Mouse (Mus musculus) lung, embryonic 15.5 days (tissue): ENCODE measurements at regions not wholly inside any gene's neighbourhood (a gene's known extent, or its start where the extent isn't known, plus 50 kb on each side); places are given as distances from the start of the nearest gene placed in this dataset.

Experiments
- ATAC-seq: fragments of 200-750 bp; cut with Nextera tagmentation; 2 replicates; pipeline ENCODE4 v1.8.0; 2017; ENCODE audit warnings: moderate number of reproducible peaks, borderline replicate concordance; ENCODE audit not compliant: low FRiP score, low TSS enrichment; ENCODE audit errors: extremely low read depth
- H3K27ac ChIP-seq: fragments of 300-500 bp; sonication (generic); 2 replicates; pipeline ENCODE4 v1.5.1; 2015; ENCODE audit warnings: moderate library complexity, mild to moderate bottlenecking, inconsistent platforms
- H3K27me3 ChIP-seq: fragments of 300-500 bp; sonication (generic); 2 replicates; pipeline ENCODE4 v1.6.1; 2015; ENCODE audit warnings: inconsistent platforms
- H3K36me3 ChIP-seq: fragments of 300-500 bp; sonication (generic); 2 replicates; pipeline ENCODE4 v1.6.1; 2015; ENCODE audit warnings: inconsistent platforms
- H3K4me1 ChIP-seq: fragments of 300-500 bp; sonication (generic); 2 replicates; pipeline ENCODE4 v1.6.1; 2015; ENCODE audit warnings: inconsistent platforms
- H3K4me2 ChIP-seq: fragments of 300-500 bp; sonication (generic); 2 replicates; pipeline ENCODE4 v1.6.1; 2015; ENCODE audit warnings: inconsistent platforms, mild to moderate bottlenecking, moderate library complexity
- H3K4me3 ChIP-seq: fragments of 300-500 bp; sonication (generic); 2 replicates; pipeline ENCODE4 v1.5.1; 2015; ENCODE audit warnings: mild to moderate bottlenecking, inconsistent platforms
- H3K9ac ChIP-seq: fragments of 300-500 bp; sonication (generic); 2 replicates; pipeline ENCODE4 v1.6.1; 2015; ENCODE audit warnings: inconsistent platforms
- H3K9me3 ChIP-seq: fragments of 300-500 bp; sonication (generic); 2 replicates; pipeline ENCODE4 v1.6.1; 2016; ENCODE audit warnings: inconsistent platforms
- WGBS: fragments of 180-500 bp; shearing (Covaris S2); methylation state at CpG from one replicate; pipeline ENCODE4 v1.1.7; 2015; 5-methylcytosine and 5-hydroxymethylcytosine counted together

DNA sequence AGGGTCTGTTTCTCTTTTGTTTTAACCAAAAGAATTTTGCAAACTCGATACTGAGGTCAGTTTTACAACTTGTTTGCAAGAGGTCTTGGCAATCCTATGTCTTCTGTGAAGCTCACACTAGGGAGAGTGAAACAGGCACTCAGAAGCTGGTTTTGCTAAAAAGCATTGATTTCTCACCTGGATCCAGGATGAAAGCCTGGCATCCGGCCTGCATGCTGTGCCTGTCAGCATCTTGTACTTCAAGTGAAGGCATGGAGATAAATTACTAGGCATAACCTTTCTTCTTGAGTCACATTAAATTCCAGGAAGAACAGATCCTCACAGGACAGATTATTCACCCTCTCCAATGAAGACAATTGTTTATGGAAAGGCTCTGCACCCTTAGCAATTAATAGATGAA, 477.5 kb downstream of the Btbd3 start:
- no peaks in the 10 kb centered on the region for H3K27me3 ChIP-seq
- no peak overlapping the region for H3K27ac ChIP-seq
- H3K36me3 ChIP-seq = no peaks in the 10 kb centered on the region
- no peak overlapping the region for H3K4me3 ChIP-seq
- H3K4me2 ChIP-seq = no peak overlapping the region
- no peak for ATAC-seq
- no peaks in the 10 kb centered on the region for H3K9me3 ChIP-seq
- WGBS = 48% methylated on average over 2 of the region's 2 CpGs
- H3K4me1 ChIP-seq = no peaks in the 10 kb centered on the region
- no peak overlapping the region for H3K9ac ChIP-seq

DNA sequence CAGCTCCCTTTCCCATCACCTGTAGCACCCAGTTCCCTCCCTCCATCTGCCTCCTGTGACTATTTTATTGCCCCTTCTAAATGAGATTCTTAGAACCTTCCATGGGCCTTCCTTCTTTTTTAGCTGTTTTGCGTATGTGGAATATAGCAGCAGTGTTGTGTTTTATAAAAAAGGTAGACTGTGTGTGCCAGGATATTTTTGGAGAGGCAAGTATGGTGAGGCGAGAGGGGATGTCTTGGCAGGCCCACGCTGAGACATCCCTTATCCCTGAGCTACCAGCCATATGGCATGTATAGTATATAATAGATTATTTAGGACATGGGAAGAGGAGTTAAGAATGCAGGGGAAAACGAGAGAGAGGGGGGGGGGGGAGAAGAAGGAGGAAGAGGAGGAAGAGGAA, 488.4 kb downstream of the Btbd3 start:
- ATAC-seq = no peak
- Histone ChIP-seq H3K4me2 (no peak overlapping the region), H3K36me3 (no peaks in the 10 kb centered on the region), H3K9ac (no peak overlapping the region), H3K9me3 (no peaks in the 10 kb centered on the region), H3K27me3 (no peaks in the 10 kb centered on the region), H3K4me3 (no peak overlapping the region), H3K27ac (no peak overlapping the region), H3K4me1 (no peaks in the 10 kb centered on the region)
- 76% methylated on average over 4 of the region's 4 CpGs for WGBS

DNA sequence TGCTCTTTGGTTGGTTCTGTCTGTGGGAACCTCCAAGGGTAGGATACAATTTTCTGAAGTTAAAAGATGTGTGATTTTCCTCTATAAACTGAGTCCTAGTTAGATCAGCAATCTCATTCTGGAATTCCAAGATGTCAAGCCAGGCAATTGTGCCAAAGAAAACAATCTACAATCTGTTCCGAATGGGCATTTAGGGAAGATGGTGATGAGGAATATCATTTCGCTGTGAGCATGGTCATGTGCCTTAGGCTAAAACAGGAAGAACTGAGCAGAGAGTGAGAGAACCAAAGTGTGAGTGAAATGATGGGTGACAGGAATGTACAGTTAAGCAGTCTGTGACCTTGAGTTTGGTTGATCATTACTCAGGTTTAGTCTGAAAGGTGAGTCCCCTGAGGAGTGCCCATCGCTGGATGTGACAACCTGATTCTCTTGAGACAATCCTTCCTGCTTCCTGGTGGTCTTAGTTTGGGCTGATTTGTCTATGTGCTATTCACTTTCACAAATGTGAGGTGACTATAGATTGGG, 504.1 kb downstream of the Btbd3 start:
- 82% methylated on average over 3 of the region's 3 CpGs for WGBS
- H3K4me2 ChIP-seq = no peak overlapping the region
- no peak for ATAC-seq
- no peak overlapping the region for H3K9ac ChIP-seq
- H3K4me3 ChIP-seq = no peak overlapping the region
- no peaks in the 10 kb centered on the region for H3K36me3 ChIP-seq
- no peak overlapping the region for H3K27ac ChIP-seq
- H3K27me3 ChIP-seq = no peaks in the 10 kb centered on the region
- H3K4me1 ChIP-seq = no peaks in the 10 kb centered on the region
- no peaks in the 10 kb centered on the region for H3K9me3 ChIP-seq

DNA sequence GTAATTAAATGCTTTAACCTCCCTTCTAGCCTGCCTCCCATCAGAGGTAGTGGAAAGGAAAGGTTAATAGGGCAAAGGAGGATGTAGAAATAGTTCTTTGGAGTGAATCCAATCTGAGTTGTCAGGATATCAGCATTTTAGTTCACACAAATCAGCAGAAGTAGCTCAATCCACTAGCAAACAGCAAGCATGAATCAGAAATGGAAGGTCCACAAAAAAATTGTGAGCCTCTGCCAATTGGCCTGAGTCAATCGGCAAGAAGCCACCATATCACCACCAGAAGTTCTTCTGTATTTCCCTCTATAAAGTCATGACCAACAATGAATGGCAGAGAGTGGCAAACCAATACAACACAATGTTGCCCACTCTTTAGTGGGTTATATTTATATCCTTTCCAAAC, 505.0 kb downstream of the Btbd3 start:
- Histone ChIP-seq H3K27me3 (no peaks in the 10 kb centered on the region), H3K27ac (no peak overlapping the region), H3K9me3 (no peaks in the 10 kb centered on the region), H3K4me1 (no peaks in the 10 kb centered on the region), H3K9ac (no peak overlapping the region), H3K4me2 (no peak overlapping the region), H3K4me3 (no peak overlapping the region), H3K36me3 (no peaks in the 10 kb centered on the region)
- no peak for ATAC-seq
- 88% methylated on average over 1 of the region's 1 CpGs for WGBS

DNA sequence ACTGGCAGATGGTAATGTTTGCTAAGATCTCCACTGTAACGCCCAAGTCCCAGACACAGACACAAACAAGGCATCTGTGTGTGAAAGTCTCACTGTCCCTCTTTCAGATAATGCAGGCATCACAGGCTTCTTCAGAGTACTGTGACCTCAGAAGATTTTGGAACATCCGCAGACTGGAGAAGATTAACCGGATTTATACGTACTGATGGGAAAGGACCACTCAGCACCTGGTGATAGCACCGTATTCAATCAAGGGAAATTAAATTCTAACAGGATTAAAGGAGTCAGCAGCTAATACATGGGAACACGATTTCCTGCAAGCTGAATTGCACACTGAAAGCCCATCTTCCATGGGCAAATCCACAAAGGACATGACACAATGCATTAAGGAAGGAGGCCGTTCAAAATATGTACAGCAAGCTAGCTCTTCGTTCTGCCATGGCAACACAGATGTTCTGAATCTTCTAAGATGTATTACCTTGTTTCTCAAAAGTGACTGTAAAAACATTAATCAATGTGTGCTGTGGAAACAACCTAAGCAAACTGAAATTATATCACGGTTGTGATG, 510.0 kb downstream of the Btbd3 start:
- no peak overlapping the region for H3K4me2 ChIP-seq
- no peaks in the 10 kb centered on the region for H3K9me3 ChIP-seq
- H3K27ac ChIP-seq = no peak overlapping the region
- WGBS = 73% methylated on average over 9 of the region's 9 CpGs
- H3K4me3 ChIP-seq = no peak overlapping the region
- no peaks in the 10 kb centered on the region for H3K4me1 ChIP-seq
- no peaks in the 10 kb centered on the region for H3K36me3 ChIP-seq
- no peak for ATAC-seq
- no peaks in the 10 kb centered on the region for H3K27me3 ChIP-seq
- no peak overlapping the region for H3K9ac ChIP-seq

DNA sequence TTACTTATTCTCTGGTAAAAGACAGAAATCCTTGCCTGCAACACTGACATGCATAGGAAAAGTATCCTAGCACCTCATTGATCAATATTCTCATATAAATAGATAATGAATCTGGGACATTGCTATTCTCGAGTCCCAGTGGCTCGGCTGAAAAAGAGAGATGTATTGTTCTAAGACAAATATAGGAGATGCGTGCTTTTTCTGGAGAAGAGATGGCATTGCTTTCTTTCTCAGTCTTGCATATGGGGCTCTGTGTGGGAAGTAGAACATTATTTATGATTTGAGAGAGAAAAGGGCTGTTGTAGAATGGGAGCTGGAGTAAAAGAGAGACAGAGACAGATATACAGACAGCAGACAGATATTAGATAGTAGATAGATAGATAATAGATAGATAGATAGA, 527.4 kb downstream of the Btbd3 start:
- Histone ChIP-seq H3K36me3 (no peaks in the 10 kb centered on the region), H3K27ac (no peak overlapping the region), H3K9ac (no peak overlapping the region), H3K9me3 (no peaks in the 10 kb centered on the region), H3K27me3 (no peaks in the 10 kb centered on the region), H3K4me2 (no peak overlapping the region), H3K4me1 (no peaks in the 10 kb centered on the region), H3K4me3 (no peak overlapping the region)
- ATAC-seq = no peak
- WGBS = 59% methylated on average over 3 of the region's 3 CpGs

DNA sequence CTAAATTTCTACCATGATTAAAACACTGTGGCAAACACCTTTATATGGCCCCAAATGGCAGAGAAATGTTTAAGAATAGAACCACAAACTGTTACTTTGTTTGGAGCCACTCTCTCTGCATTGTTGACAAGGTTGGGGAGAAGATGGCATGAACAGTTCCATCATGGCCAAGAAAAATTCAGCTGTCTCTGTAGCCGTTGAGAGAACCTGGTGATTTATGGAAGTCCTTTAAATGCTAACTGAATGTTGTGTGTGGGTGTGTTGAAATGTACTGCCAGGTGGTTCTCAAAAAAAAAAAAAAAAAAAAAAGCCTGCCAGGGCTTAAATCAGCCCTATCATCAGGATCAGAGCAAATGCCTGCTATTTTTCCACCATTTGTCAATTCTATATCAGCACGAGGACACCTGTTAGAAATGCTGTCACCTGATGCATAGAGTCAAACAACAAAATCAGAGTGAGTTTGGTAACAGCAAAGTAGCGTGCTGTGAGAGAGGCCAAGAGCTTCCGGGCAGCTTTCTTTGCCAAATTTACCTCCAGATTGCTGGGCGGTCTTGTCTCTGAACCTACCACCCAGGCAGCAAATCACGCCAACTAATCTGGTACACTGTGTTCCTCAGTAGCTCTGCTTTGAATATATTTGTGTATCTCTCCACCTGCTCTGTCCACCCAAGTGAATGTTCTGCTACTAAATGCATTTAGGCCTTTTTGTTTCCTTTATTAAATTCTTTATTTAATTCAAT, 536.5 kb downstream of the Btbd3 start:
- no peak for ATAC-seq
- H3K9me3 ChIP-seq = no peaks in the 10 kb centered on the region
- no peak overlapping the region for H3K4me3 ChIP-seq
- no peak overlapping the region for H3K9ac ChIP-seq
- H3K4me1 ChIP-seq = no peaks in the 10 kb centered on the region
- H3K27me3 ChIP-seq = no peaks in the 10 kb centered on the region
- no peaks in the 10 kb centered on the region for H3K36me3 ChIP-seq
- H3K27ac ChIP-seq = no peak overlapping the region
- no peak overlapping the region for H3K4me2 ChIP-seq
- 74% methylated on average over 6 of the region's 6 CpGs for WGBS

DNA sequence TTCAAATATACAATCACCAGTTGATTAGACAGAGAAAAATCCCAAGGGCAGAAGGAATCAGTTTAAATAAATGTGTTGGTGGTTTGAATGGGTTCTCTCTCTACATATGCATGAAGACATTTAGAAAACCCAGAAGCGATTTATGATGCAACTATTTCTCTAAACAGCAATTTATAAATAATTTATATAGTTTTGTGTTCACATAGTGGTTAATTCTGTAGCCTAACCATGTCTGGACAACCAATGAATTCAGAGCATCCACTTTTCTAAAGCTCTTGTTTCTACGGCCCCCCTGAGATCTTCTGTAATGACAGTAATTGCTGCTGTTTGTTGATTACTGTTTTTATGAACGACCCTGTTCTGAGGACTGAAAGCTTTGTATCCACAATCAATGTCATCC, 549.8 kb downstream of the Btbd3 start:
- 77% methylated on average over 3 of the region's 3 CpGs for WGBS
- H3K36me3 ChIP-seq = no peaks in the 10 kb centered on the region
- no peaks in the 10 kb centered on the region for H3K27me3 ChIP-seq
- ATAC-seq = no peak
- H3K4me2 ChIP-seq = no peak overlapping the region
- no peak overlapping the region for H3K4me3 ChIP-seq
- no peak overlapping the region for H3K27ac ChIP-seq
- no peaks in the 10 kb centered on the region for H3K9me3 ChIP-seq
- no peak overlapping the region for H3K9ac ChIP-seq
- H3K4me1 ChIP-seq = no peaks in the 10 kb centered on the region

DNA sequence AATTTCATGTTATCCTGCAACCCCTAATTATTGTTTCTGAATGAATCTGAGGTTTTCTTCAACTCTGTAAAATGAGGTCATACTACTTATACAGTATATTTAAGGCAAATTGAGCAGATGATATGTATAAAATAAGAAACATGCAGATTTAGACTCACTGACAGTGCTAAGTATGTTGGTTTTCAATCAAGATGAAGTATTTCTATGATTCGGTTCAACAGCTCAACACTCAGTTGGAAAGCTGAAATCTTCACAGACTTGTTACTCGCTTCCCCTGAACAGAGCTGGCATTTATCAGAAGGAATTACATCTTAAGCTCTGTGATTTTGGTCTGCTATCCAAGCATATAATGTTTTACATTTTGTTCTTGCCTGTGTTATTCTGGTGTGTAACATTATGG, 553.4 kb downstream of the Btbd3 start:
- ATAC-seq = no peak
- H3K27ac ChIP-seq = no peak overlapping the region

DNA sequence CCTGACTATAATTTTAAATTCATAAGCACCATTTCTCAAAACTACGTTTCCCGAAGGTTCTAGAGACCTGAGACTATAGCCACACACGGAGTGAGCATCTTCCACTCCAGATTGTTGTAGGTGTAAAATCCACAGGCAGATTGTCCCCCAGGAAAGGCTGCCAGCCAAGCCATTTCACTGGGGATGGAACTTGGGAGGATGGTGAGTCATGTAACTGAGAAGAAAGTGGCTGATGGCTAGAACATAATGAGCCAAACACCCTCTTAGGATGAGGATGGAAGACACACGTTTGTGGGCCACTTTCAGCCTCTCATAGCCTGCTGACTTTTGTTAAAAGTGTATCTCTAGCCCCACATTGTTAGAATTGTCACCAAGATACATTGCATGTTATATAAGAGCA, 564.1 kb downstream of the Btbd3 start:
- no peaks in the 10 kb centered on the region for H3K36me3 ChIP-seq
- no peaks in the 10 kb centered on the region for H3K4me1 ChIP-seq
- no peak overlapping the region for H3K9ac ChIP-seq
- WGBS = 81% methylated on average over 4 of the region's 4 CpGs
- no peak for ATAC-seq
- no peak overlapping the region for H3K27ac ChIP-seq
- no peaks in the 10 kb centered on the region for H3K27me3 ChIP-seq
- H3K4me2 ChIP-seq = no peak overlapping the region
- no peak overlapping the region for H3K4me3 ChIP-seq
- no peaks in the 10 kb centered on the region for H3K9me3 ChIP-seq

More for the DNA sequence above, 553.4 kb downstream of the Btbd3 start:
- Histone ChIP-seq H3K36me3 (no peaks in the 10 kb centered on the region), H3K4me2 (no peak overlapping the region), H3K4me3 (no peak overlapping the region), H3K27me3 (no peaks in the 10 kb centered on the region), H3K4me1 (no peaks in the 10 kb centered on the region), H3K9me3 (no peaks in the 10 kb centered on the region), H3K9ac (no peak overlapping the region)
- 85% methylated on average over 2 of the region's 2 CpGs for WGBS

DNA sequence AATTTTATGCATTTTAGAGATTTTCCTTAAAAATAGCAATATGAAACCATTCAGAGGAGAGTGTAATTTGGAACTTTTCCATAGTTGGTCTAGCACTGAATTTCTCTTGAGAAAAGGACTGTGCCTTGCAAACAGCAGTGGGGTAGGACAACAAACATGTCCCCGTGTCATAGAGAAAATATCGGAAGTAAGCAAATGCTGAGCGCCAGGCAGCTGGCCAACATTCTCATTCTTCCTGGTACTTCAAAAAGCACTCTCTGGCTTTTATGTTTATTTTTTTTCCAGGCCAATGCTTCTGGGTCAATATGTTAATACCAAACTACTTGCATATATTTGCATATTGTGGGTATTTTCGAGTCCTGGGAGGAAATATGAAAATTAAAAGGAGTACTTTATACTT, 568.5 kb downstream of the Btbd3 start:
- H3K27me3 ChIP-seq = no peaks in the 10 kb centered on the region
- no peak overlapping the region for H3K27ac ChIP-seq
- H3K4me1 ChIP-seq = no peaks in the 10 kb centered on the region
- no peak overlapping the region for H3K4me3 ChIP-seq
- H3K36me3 ChIP-seq = no peaks in the 10 kb centered on the region
- H3K9ac ChIP-seq = no peak overlapping the region
- 0 out of 2 replicates have a peak, but pooled peaks have one; percentile 42 for ATAC-seq
- no peaks in the 10 kb centered on the region for H3K9me3 ChIP-seq
- WGBS = 39% methylated on average over 4 of the region's 4 CpGs
- H3K4me2 ChIP-seq = no peak overlapping the region

DNA sequence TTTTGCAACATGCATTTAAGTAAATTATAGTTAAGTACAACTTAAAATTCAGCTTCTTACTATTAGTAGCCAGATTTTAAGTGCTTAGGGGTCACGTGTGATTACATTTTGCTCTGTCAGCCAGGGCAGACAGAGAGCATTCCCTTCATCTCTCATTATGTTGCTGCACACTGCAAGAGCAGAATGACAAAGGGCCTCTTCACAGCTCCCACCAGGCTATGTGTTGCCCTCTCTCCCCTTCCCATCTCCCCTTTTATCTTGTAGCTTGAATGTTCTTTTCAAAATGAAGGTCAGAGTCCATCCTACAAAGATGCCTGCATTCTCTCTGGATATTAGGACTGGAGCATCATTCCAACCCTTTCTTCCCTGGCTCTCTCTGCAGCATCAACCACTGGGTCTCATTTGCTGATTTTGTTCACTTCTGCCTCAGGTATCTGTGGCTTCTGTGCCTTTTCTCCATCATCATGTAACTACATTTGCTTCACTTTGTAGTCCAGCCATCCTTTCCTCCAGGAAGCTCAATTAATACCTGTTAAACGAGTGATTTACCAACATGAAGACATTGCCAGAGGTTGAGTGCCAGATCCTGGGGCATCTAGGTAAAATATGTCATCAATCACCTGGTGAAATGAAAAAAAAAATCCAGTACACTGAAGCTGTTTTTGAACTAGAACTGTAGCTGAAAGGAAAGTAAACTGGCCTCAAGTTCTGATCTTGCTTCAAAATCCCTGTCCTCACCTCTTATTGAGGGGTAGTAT, 571.6 kb downstream of the Btbd3 start:
- 57% methylated on average over 2 of the region's 2 CpGs for WGBS
- Histone ChIP-seq H3K4me3 (no peak overlapping the region), H3K4me2 (no peak overlapping the region), H3K27ac (no peak overlapping the region), H3K36me3 (no peaks in the 10 kb centered on the region), H3K4me1 (no peaks in the 10 kb centered on the region), H3K9ac (no peak overlapping the region), H3K9me3 (no peaks in the 10 kb centered on the region), H3K27me3 (no peaks in the 10 kb centered on the region)
- no peak for ATAC-seq
